9 mouse cellular contexts compared by ENCODE assay signal in the genomic region with DNA sequence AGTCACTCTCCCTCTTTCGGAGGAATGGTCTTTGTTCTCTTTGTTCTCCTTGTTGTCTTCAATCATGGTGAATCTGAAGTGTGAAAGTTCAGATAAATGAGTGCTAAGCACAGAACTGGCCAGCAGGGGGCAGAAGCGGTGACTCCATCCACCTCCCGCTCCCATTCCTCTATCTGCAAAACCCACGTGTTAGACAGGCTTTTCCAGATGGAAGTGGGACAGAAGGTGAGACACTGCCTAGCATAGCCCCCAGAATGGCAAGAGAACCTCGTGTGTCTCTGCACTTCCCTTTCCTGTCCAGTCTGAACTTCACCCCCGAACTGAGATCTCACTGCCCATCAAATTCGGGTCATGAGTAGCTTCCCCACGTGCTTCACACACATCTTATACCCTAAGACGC. TPM values are rescaled to one million over a fixed set of nuclear protein-coding genes. Genes with fewer than 3 reads are reported as not detected.
A peak's percentile ranks its signal among the peaks of the same experiment; 100 is the strongest.
DNase-seq lines count a peak whose midpoint lies in the region; ATAC-seq and TF ChIP-seq lines count a peak whose summit lies in the region.
"Had no signal": no experiment of that assay in that cellular context is flagged by ENCODE, and none has a peak within 500 bp of the region (broad histone marks: within the 10 kb centered on the region; RNA-seq: fewer than 3 reads in every experiment).

No protein-coding gene starts in this region.

- ATAC-seq in hindbrain, embryonic 12.5 days (ENCODE audit: low FRiP score), result no peak

- no peaks in the 10 kb centered on the region for H3K9me3 ChIP-seq in hindbrain, embryonic 10.5 days
- H3K9me3 ChIP-seq in hindbrain, embryonic 12.5 days (replicated peaks), result no peaks in the 10 kb centered on the region
- no peaks in the 10 kb centered on the region for H3K9me3 ChIP-seq in limb, embryonic 10.5 days (replicated peaks)
- H3K9me3 ChIP-seq: lung, embryonic 15.5 days had no signal

- WGBS in hindbrain, embryonic 10.5 days, result 37% methylated on average over 9 of the region's 9 CpGs
- WGBS in hindbrain, embryonic 12.5 days, result 43% methylated on average over 9 of the region's 9 CpGs
- WGBS in limb, embryonic 10.5 days, result 43% methylated on average over 9 of the region's 9 CpGs

- H3K4me3 ChIP-seq in hindbrain, embryonic 10.5 days, result no peak overlapping the region
- H3K4me3 ChIP-seq in hindbrain, embryonic 12.5 days, result no peak overlapping the region
- no peak overlapping the region for H3K4me3 ChIP-seq in testis, adult 2 months (ENCODE audit: control insufficient read depth, low read depth, low read length)
- H3K4me3 ChIP-seq in limb, embryonic 10.5 days, result no peak overlapping the region
- H3K4me3 ChIP-seq: lung, embryonic 15.5 days had no signal

- H3K4me1 ChIP-seq in hindbrain, embryonic 10.5 days (replicated peaks), result peaks cover 28% of the 10 kb centered on the region
- peaks cover 8% of the 10 kb centered on the region; the same call in 1 of the 2 replicates for H3K4me1 ChIP-seq in hindbrain, embryonic 12.5 days
- no peaks in the 10 kb centered on the region for H3K4me1 ChIP-seq in testis, adult 2 months (ENCODE audit: control insufficient read depth, insufficient read depth, low read length)
- peaks cover 8% of the 10 kb centered on the region for H3K4me1 ChIP-seq in limb, embryonic 10.5 days

- H3K27ac ChIP-seq in hindbrain, embryonic 10.5 days, result no peak overlapping the region
- H3K27ac ChIP-seq in hindbrain, embryonic 12.5 days, result no peak overlapping the region
- H3K27ac ChIP-seq in testis, adult 2 months (ENCODE audit: control insufficient read depth, insufficient read depth, low read depth, low read length), result no peak overlapping the region
- no peak overlapping the region for H3K27ac ChIP-seq in limb, embryonic 10.5 days
- H3K27ac ChIP-seq: lung, embryonic 15.5 days had no signal

- no peak overlapping the region for H3K9ac ChIP-seq in hindbrain, embryonic 12.5 days
- H3K9ac ChIP-seq: lung, embryonic 15.5 days had no signal

- peak; percentile 66 for DNase-seq in hindbrain, embryonic 10.5 days (ENCODE audit: low spot score)
- no peak for DNase-seq in testis, postnatal 14 days (ENCODE audit: low spot score)
- peak; percentile 17 for DNase-seq in c-Kit-positive CD71-positive TER-119-positive erythroid progenitor cells, embryonic 14.5 days (ENCODE audit: low spot score)
- DNase-seq in limb, embryonic 10.5 days (ENCODE audit: low spot score), result peak; percentile 73
- DNase-seq in thymus, postnatal 36 days, result peak; percentile 10 to 25
- no peak for DNase-seq in right cerebral cortex, postnatal 10 days (ENCODE audit: low spot score in 2 of 2)

- H3K27me3 ChIP-seq in hindbrain, embryonic 10.5 days (ENCODE audit: insufficient read depth, poor library complexity, severe bottlenecking), result peaks cover 53% of the 10 kb centered on the region
- peaks cover 26% of the 10 kb centered on the region for H3K27me3 ChIP-seq in hindbrain, embryonic 12.5 days
- no peaks in the 10 kb centered on the region for H3K27me3 ChIP-seq in testis, adult 2 months (ENCODE audit: control insufficient read depth, insufficient read depth, low read length)
- peaks cover 36% of the 10 kb centered on the region for H3K27me3 ChIP-seq in limb, embryonic 10.5 days (ENCODE audit: low read depth, poor library complexity, severe bottlenecking)

- no peak overlapping the region for H3K4me2 ChIP-seq in hindbrain, embryonic 12.5 days (replicated peaks)
- H3K4me2 ChIP-seq: lung, embryonic 15.5 days had no signal

- no peaks in the 10 kb centered on the region for H3K36me3 ChIP-seq in hindbrain, embryonic 10.5 days
- no peaks in the 10 kb centered on the region for H3K36me3 ChIP-seq in hindbrain, embryonic 12.5 days
- no peaks in the 10 kb centered on the region for H3K36me3 ChIP-seq in testis, adult 2 months (ENCODE audit: control insufficient read depth, insufficient read depth, low read length)
- H3K36me3 ChIP-seq in limb, embryonic 10.5 days, result no peaks in the 10 kb centered on the region
- H3K36me3 ChIP-seq: lung, embryonic 15.5 days had no signal

- TF ChIP-seq CTCF in testis, adult 2 months (IDR thresholded peaks at IDR 0.05; ENCODE audit: control insufficient read depth, insufficient read depth, insufficient replicate concordance, low read depth, low read length), result peak; percentile 79; the same call in 1 of the 2 replicates

- no peak for TF ChIP-seq POLR2A in testis, adult 2 months (IDR thresholded peaks at IDR 0.05; ENCODE audit: control insufficient read depth, low read depth, low read length)

RNA-seq across cellular contexts. Expression of gene Tph1, which starts 7.1 kb away (rescaled TPM):
- 0.67 and 1.6 TPM in 2 replicates for polyA plus RNA-seq in hindbrain, embryonic 10.5 days (2016; fragmentation: Nextera tagmentation; extraction: Ambion mirVana)
- 0.12 and 0.83 TPM in 2 replicates for polyA plus RNA-seq in hindbrain, embryonic 12.5 days (2016; fragmentation: Nextera tagmentation; extraction: Ambion mirVana)
- 0.22 TPM in 1 of 2 replicates, not detected in the other for polyA plus RNA-seq in testis, adult 2 months (2012; rRNA removed)
- polyA plus RNA-seq in limb, embryonic 10.5 days (2016; fragmentation: Nextera tagmentation; extraction: Ambion mirVana), result not detected in 2 replicates

RNA-seq across cellular contexts. Expression of gene Sergef, which starts 25.6 kb away (rescaled TPM):
- 16.2 and 18.7 TPM in 2 replicates for polyA plus RNA-seq in hindbrain, embryonic 10.5 days (2016; fragmentation: Nextera tagmentation; extraction: Ambion mirVana)
- 18.9 and 20.3 TPM in 2 replicates for polyA plus RNA-seq in hindbrain, embryonic 12.5 days (2016; fragmentation: Nextera tagmentation; extraction: Ambion mirVana)
- polyA plus RNA-seq in testis, adult 2 months (2012; rRNA removed), result 6.8 and 7.7 TPM in 2 replicates
- polyA plus RNA-seq in limb, embryonic 10.5 days (2016; fragmentation: Nextera tagmentation; extraction: Ambion mirVana), result 12.1 and 12.7 TPM in 2 replicates

RNA-seq across cellular contexts. Expression of gene Saal1, which starts 45.2 kb away (rescaled TPM):
- polyA plus RNA-seq in hindbrain, embryonic 10.5 days (2016; fragmentation: Nextera tagmentation; extraction: Ambion mirVana), result 35.7 and 44.7 TPM in 2 replicates
- 27.2 and 28.4 TPM in 2 replicates for polyA plus RNA-seq in hindbrain, embryonic 12.5 days (2016; fragmentation: Nextera tagmentation; extraction: Ambion mirVana)
- polyA plus RNA-seq in testis, adult 2 months (2012; rRNA removed), result 8.7 and 9.5 TPM in 2 replicates
- 47.4 and 47.6 TPM in 2 replicates for polyA plus RNA-seq in limb, embryonic 10.5 days (2016; fragmentation: Nextera tagmentation; extraction: Ambion mirVana)

RNA-seq across cellular contexts. Expression of gene Saa3, which starts 50.3 kb away (rescaled TPM):
- polyA plus RNA-seq in hindbrain, embryonic 10.5 days (2016; fragmentation: Nextera tagmentation; extraction: Ambion mirVana), result not detected in 2 replicates
- polyA plus RNA-seq in hindbrain, embryonic 12.5 days (2016; fragmentation: Nextera tagmentation; extraction: Ambion mirVana), result 0.09 TPM in 1 of 2 replicates, not detected in the other
- polyA plus RNA-seq in testis, adult 2 months (2012; rRNA removed), result not detected in 2 replicates
- polyA plus RNA-seq in limb, embryonic 10.5 days (2016; fragmentation: Nextera tagmentation; extraction: Ambion mirVana), result 0.15 TPM in 1 of 2 replicates, not detected in the other

Comparison
In these comparisons a context has a peak if more than half of its experiments do, and no peak if none do; other contexts are left out.
1. DNase-seq: peak in hindbrain, embryonic 10.5 days (single experiment), c-Kit-positive CD71-positive TER-119-positive erythroid progenitor cells, embryonic 14.5 days (single experiment), limb, embryonic 10.5 days (single experiment) and thymus, postnatal 36 days (2 of 2); none in testis, postnatal 14 days (single experiment) and right cerebral cortex, postnatal 10 days (0 of 2).